Mouse (Mus musculus): ENCODE measurements around the gene Slc1a7. TPM values are rescaled to one million over a fixed set of nuclear protein-coding genes. Genes with fewer than 3 reads are reported as not detected.

Gene Slc1a7
- polyA plus RNA-seq, 1 experiment from 2014 or later: 0.17 TPM

Other genes with a start within 250 kb of the Slc1a7 start
- 0.72 and 0.96 TPM in 2 replicates for gene Lrp8, start 166.1 kb upstream of the Slc1a7 start, polyA plus RNA-seq (2015; fragmentation: Nextera tagmentation; extraction: Ambion mirVana)
- 133 and 154 TPM in 2 replicates for gene Magoh, start 88.6 kb upstream of the Slc1a7 start, polyA plus RNA-seq (2015; fragmentation: Nextera tagmentation; extraction: Ambion mirVana)
- gene 0610037L13Rik, start 78.5 kb upstream of the Slc1a7 start, polyA plus RNA-seq (2015; fragmentation: Nextera tagmentation; extraction: Ambion mirVana): 94.2 and 119 TPM in 2 replicates
- 54.6 and 64.2 TPM in 2 replicates for gene Cpt2, start 44.7 kb upstream of the Slc1a7 start, polyA plus RNA-seq (2015; fragmentation: Nextera tagmentation; extraction: Ambion mirVana)
- 1.2 and 2.4 TPM in 2 replicates for gene Podn, start 128.1 kb downstream of the Slc1a7 start, polyA plus RNA-seq (2015; fragmentation: Nextera tagmentation; extraction: Ambion mirVana)
- 247 and 257 TPM in 2 replicates for gene Scp2, start 176.7 kb downstream of the Slc1a7 start, polyA plus RNA-seq (2015; fragmentation: Nextera tagmentation; extraction: Ambion mirVana)
- 35.3 and 36.7 TPM in 2 replicates for gene Echdc2, start 197.1 kb downstream of the Slc1a7 start, polyA plus RNA-seq (2015; fragmentation: Nextera tagmentation; extraction: Ambion mirVana)
- 0.29 and 0.35 TPM in 2 replicates for gene Zyg11a, start 249.7 kb downstream of the Slc1a7 start, polyA plus RNA-seq (2015; fragmentation: Nextera tagmentation; extraction: Ambion mirVana)